Mouse (Mus musculus) cerebellum, adult 2 months (tissue): ENCODE data around the gene Naa15. TPM values are rescaled to one million over a fixed set of nuclear protein-coding genes. Genes with fewer than 3 reads are reported as not detected.

Experiments used
- DNase-seq, 2 experiments: peaks; one replicate each; pipeline ENCODE4 v3.0.0; 2021
- H3K27ac ChIP-seq: fragments of 200-500 bp; 2 replicates; pipeline ENCODE4 v1.5.1; 2012; ENCODE audit warnings: low read length, control low read depth, inconsistent platforms; ENCODE audit not compliant: insufficient read depth
- H3K27me3 ChIP-seq: fragments of 200-500 bp; 2 replicates; pipeline ENCODE4 v1.6.1; 2012; ENCODE audit warnings: inconsistent platforms, mild to moderate bottlenecking, low read length, moderate library complexity; ENCODE audit not compliant: control insufficient read depth, insufficient read depth
- H3K4me1 ChIP-seq: fragments of 200-500 bp; 2 replicates; pipeline ENCODE4 v1.6.1; 2011; ENCODE audit warnings: low read length; ENCODE audit not compliant: control insufficient read depth, insufficient read depth
- H3K4me3 ChIP-seq: fragments of 200-500 bp; replicated peaks from 2 replicates; pipeline ENCODE3; 2011; ENCODE audit warnings: mild to moderate bottlenecking, low read depth, low read length, control low read depth; ENCODE audit not compliant: insufficient read depth
- CTCF ChIP-seq: fragments of 200-500 bp; IDR thresholded peaks from 2 replicates; pipeline ENCODE4 v1.5.1; 2011; ENCODE audit warnings: low read depth, mild to moderate bottlenecking, control low read depth, low read length, moderate library complexity, borderline replicate concordance; ENCODE audit not compliant: insufficient read depth
- POLR2A ChIP-seq: fragments of 200-500 bp; IDR thresholded peaks from 2 replicates; pipeline ENCODE4 v1.6.1; 2011; ENCODE audit warnings: low read length, control low read depth, borderline replicate concordance; ENCODE audit not compliant: insufficient read depth
- WGBS: fragments of 180-500 bp; shearing (Covaris S2); methylation state at CpG from one replicate; pipeline ENCODE4 v1.1.7; 2018; 5-methylcytosine and 5-hydroxymethylcytosine counted together
- polyA plus RNA-seq: library from polyadenylated mRNA; depleted of rRNA; stranded (reverse); fragments of >200 nt; gene quantifications from 2 replicates; pipeline ENCODE4 v1.2.3, GENCODE M21; 2012; rRNA removed

Gene Naa15
- 22.6 and 22.9 TPM in 2 replicates for polyA plus RNA-seq

DNA sequence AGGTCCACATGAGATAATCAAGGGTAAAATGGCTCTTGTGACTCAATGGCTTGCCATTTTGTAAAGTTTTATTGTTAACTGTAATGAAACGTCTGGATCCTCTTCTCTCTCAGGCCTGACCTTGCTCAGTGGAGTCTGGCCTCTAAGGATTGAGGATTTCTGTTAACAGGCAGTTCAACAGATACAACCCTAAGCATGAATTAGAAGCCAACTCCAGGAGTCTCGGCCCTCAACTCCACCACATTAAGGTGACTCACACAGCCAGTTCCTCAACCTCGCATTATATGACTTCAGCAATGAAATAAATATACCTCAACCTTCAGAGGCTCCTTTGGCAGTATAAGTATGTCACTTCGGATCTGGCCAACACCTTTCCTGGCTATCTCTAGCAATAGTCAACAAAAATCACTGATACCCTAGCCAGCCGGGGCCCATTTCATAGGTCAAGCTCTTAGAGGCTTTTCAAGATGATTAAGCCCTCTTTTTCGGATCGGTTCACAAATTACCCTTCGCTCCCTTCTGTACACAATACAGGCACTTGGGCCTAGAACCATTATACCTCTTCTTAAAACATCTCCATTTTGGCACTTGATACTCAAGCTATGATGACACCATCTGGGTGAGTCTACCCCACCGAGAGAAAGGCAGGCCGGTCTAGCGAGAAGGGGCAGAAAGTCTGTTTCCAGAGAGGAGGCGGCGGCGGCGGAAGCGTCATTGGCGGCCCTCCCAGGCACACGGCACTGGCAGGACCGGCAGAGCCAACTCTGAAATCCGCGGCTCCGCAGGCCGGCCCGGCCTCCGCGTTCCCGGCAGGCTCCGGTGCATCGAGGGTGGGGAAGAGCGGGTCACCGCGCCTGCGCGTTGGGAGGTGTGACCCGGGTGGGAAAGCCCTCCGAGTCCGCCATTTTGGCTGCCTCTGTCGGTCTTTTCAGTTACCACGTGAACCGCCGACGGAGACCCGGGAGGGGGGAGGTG is at the start of gene Naa15:
Gene Naa15, plus strand, starts transcription at position 51 of the 975 bp plus-strand sequence.
- peak; percentile 97 to 98 for DNase-seq
- H3K4me1 ChIP-seq: peaks cover 6% of the 10 kb centered on the region
- H3K4me3 ChIP-seq: peak within 1 kb of the TSS; percentile 89
- H3K27ac ChIP-seq: peak within 1 kb of the TSS; percentile 90
- peak; percentile 73 for TF ChIP-seq POLR2A
- TF ChIP-seq CTCF: no peak
- no peaks in the 10 kb centered on the region for H3K27me3 ChIP-seq
- 2% methylated on average over 43 of the region's 43 CpGs for WGBS

DNA sequence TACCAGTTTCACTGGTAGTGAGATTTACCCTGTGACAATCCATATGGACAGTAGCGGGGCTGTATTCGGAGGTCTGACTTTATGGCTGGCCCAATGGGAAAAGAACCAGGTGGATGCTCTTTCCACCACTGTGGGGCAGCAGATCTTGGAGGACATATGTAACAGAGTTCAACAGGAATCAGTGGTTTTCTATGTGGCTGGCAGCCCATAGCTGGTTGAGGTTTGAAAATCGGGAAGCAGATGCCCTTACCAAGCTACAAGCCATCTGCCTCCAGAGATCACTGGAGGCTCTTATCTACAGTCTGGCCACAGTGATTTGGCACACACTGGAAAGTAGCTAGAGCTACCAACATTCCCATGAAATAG is 49.4 kb upstream of the Naa15 start:
- DNase-seq: no peak
- WGBS: 0% methylated on average over 3 of the region's 3 CpGs
- Histone ChIP-seq H3K4me3 (no peak overlapping the region), H3K4me1 (no peaks in the 10 kb centered on the region; the same call in 1 of the 2 replicates), H3K27ac (no peak overlapping the region), H3K27me3 (no peaks in the 10 kb centered on the region)
- TF ChIP-seq CTCF: no peak
- TF ChIP-seq POLR2A: no peak

DNA sequence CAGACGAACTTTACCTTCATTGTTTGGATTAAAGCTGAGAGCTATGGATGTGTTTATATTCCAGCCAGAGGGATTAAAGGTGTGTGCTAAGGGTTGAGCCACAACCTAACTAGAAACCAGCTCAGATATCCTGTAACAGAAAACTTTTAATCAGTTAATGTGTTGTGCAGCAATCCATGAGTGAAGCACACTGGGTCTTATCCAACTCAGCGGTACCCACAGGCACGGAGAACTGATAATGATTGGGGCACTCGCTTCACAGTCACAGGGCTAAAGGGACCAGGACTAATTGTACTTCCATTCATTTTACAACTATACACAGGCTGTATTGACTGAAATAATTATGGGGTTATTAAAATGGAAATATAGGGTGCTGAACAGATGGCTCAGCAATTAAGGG is 48.0 kb upstream of the Naa15 start:
- WGBS: 83% methylated on average over 4 of the region's 4 CpGs
- H3K4me3 ChIP-seq: no peak overlapping the region

DNA sequence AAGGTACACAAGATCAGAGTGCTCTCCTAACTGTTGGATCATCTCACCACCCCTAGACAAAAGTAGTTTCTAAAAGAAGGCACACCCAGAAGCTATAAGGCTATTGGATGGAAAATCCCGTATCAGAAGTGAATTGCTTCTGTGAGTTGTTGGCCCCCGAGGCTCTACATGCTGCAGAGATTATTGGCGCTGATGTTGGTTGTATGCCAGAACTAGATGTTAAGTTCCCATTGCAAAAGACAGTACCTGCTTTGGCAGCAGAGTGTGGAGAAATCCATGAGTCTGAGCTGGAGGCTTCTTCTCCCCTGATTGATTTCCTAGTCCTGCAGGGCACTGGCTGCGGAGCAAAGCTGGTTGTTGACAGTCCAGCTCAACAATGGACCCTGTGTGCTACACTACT is 46.9 kb upstream of the Naa15 start:
- Histone ChIP-seq H3K27me3 (no peaks in the 10 kb centered on the region), H3K4me1 (no peaks in the 10 kb centered on the region; the same call in 1 of the 2 replicates), H3K4me3 (no peak overlapping the region), H3K27ac (no peak overlapping the region)
- WGBS: 71% methylated on average over 4 of the region's 4 CpGs
- no peak for TF ChIP-seq POLR2A
- no peak for TF ChIP-seq CTCF
- no peak for DNase-seq

More for the DNA sequence above, 48.0 kb upstream of the Naa15 start:
- Histone ChIP-seq H3K27me3 (no peaks in the 10 kb centered on the region), H3K4me1 (no peaks in the 10 kb centered on the region; the same call in 1 of the 2 replicates), H3K27ac (no peak overlapping the region)
- no peak for TF ChIP-seq POLR2A
- no peak for TF ChIP-seq CTCF
- DNase-seq: no peak

DNA sequence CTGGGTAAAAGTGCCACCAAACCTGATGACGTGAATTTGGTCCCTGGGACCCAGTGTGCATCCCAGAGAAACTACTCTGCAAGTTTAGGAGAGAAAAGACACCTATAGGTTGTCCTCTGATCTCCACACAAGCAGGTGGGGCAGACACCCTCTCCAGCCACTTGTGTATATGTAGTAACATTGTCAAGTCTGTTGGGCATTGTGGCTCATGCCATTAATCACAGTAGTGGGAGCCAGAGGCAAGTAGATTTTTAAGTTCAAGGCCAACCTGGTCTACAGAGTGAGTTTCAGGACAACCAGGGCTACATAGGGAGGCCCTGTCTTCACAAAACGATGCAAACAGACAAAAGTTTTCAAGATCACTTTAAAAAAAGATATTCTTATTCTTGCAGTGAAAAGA is 43.1 kb upstream of the Naa15 start:
- no peaks in the 10 kb centered on the region for H3K27me3 ChIP-seq
- no peak for DNase-seq
- TF ChIP-seq CTCF: no peak
- no peak for TF ChIP-seq POLR2A
- H3K4me1 ChIP-seq: no peaks in the 10 kb centered on the region
- WGBS: 68% methylated on average over 2 of the region's 2 CpGs
- no peak overlapping the region for H3K27ac ChIP-seq
- no peak overlapping the region for H3K4me3 ChIP-seq

DNA sequence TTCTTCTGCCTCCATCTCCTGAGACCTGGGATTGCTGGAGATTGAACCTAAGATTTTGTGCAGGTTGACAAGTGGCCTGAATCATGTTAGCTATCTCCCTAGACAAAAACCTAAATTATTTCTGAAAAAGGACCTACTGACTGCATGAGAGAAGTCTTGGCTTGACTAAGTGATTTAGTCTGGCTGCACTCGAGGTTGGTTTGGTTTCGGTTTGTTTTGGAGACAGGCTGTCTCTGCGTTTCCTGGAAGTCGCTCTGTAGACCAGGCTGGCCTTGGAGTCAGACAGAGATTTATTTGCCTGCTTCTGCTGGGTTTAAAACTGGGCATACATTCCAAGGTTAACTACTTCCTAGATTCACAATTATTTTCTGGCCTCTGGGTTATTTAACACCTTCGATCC is 42.1 kb upstream of the Naa15 start:
- no peak for TF ChIP-seq CTCF
- no peak for TF ChIP-seq POLR2A
- Histone ChIP-seq H3K4me3 (no peak overlapping the region), H3K27ac (no peak overlapping the region), H3K4me1 (no peaks in the 10 kb centered on the region), H3K27me3 (no peaks in the 10 kb centered on the region)
- DNase-seq: no peak
- 74% methylated on average over 5 of the region's 5 CpGs for WGBS

DNA sequence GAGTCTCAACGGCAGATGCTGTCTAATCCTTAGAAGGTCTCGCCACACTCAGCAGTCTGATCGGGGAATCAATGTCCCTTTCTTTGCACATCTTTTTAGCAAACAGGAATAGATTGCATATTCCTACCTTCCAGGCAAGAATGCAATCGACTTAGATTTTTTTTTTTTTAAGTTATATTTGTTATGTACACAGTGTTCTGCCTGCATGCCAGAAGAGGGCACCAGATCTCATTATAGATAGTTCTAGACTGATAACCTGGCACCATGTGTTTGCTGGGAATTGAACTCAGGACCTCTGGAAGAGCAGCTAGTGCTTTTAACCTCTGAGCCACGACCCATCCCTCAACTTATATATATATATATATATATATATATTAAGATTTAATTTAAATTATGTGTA is 41.4 kb upstream of the Naa15 start:
- Histone ChIP-seq H3K4me1 (0 out of 2 replicates have a peak, but pooled peaks cover 2% of the 10 kb centered on the region), H3K4me3 (no peak overlapping the region), H3K27ac (no peak overlapping the region), H3K27me3 (no peaks in the 10 kb centered on the region)
- DNase-seq: no peak
- TF ChIP-seq CTCF (no peak), POLR2A (no peak)
- WGBS: 71% methylated on average over 5 of the region's 5 CpGs
